Mouse (Mus musculus): ENCODE measurements around the gene Smyd3. TPM values are rescaled to one million over a fixed set of nuclear protein-coding genes. Genes with fewer than 3 reads are reported as not detected.

Smyd3 gene
- polyA plus RNA-seq, 1 experiment = 12.6 TPM

GRCm38 (mm10) chr1:179207846-179208595 lies 309.8 kb downstream of the Smyd3 start:
- no peak for TF ChIP-seq POLR2A (IDR thresholded peaks at IDR 0.05; ENCODE audit: borderline replicate concordance, extremely low read depth, insufficient read depth, insufficient read length, poor library complexity, severe bottlenecking)
- no peak for TF ChIP-seq CTCF (IDR thresholded peaks at IDR 0.05; ENCODE audit: borderline replicate concordance, extremely low read depth, insufficient read depth, insufficient read length)
- peak; percentile 44 for DNase-seq (ENCODE audit: low read depth)

GRCm38 (mm10) chr1:179207180-179207741 lies 310.6 kb downstream of the Smyd3 start:
- no peak for DNase-seq (ENCODE audit: low read depth)
- TF ChIP-seq POLR2A (IDR thresholded peaks at IDR 0.05; ENCODE audit: borderline replicate concordance, extremely low read depth, insufficient read depth, insufficient read length, poor library complexity, severe bottlenecking) (no peak), CTCF (IDR thresholded peaks at IDR 0.05; ENCODE audit: borderline replicate concordance, extremely low read depth, insufficient read depth, insufficient read length) (no peak)

GRCm38 (mm10) chr1:179198517-179199200 lies 319.2 kb downstream of the Smyd3 start:
- DNase-seq (ENCODE audit: low read depth) = no peak

GRCm38 (mm10) chr1:179197821-179198516 lies 319.9 kb downstream of the Smyd3 start:
- DNase-seq (ENCODE audit: low read depth) = no peak
- TF ChIP-seq POLR2A (IDR thresholded peaks at IDR 0.05; ENCODE audit: borderline replicate concordance, extremely low read depth, insufficient read depth, insufficient read length, poor library complexity, severe bottlenecking) = no peak

More at GRCm38 (mm10) chr1:179198517-179199200, 319.2 kb downstream of the Smyd3 start:
- no peak for TF ChIP-seq CTCF (IDR thresholded peaks at IDR 0.05; ENCODE audit: borderline replicate concordance, extremely low read depth, insufficient read depth, insufficient read length)
- TF ChIP-seq POLR2A (IDR thresholded peaks at IDR 0.05; ENCODE audit: borderline replicate concordance, extremely low read depth, insufficient read depth, insufficient read length, poor library complexity, severe bottlenecking) = no peak

- no peak for TF ChIP-seq POLR2A (IDR thresholded peaks at IDR 0.05; ENCODE audit: borderline replicate concordance, extremely low read depth, insufficient read depth, insufficient read length, poor library complexity, severe bottlenecking)
- no peak for TF ChIP-seq CTCF (IDR thresholded peaks at IDR 0.05; ENCODE audit: borderline replicate concordance, extremely low read depth, insufficient read depth, insufficient read length)
- no peak for DNase-seq (ENCODE audit: low read depth)
Observed at GRCm38 (mm10) chr1:179197156-179197555, 320.7 kb downstream of the Smyd3 start.

GRCm38 (mm10) chr1:179196422-179196821 lies 321.4 kb downstream of the Smyd3 start:
- DNase-seq (ENCODE audit: low read depth) = no peak
- TF ChIP-seq CTCF (IDR thresholded peaks at IDR 0.05; ENCODE audit: borderline replicate concordance, extremely low read depth, insufficient read depth, insufficient read length) (no peak; the same call in 1 of the 2 replicates), POLR2A (IDR thresholded peaks at IDR 0.05; ENCODE audit: borderline replicate concordance, extremely low read depth, insufficient read depth, insufficient read length, poor library complexity, severe bottlenecking) (no peak)

- DNase-seq (ENCODE audit: low read depth) = no peak
- TF ChIP-seq CTCF (IDR thresholded peaks at IDR 0.05; ENCODE audit: borderline replicate concordance, extremely low read depth, insufficient read depth, insufficient read length) = no peak
- TF ChIP-seq POLR2A (IDR thresholded peaks at IDR 0.05; ENCODE audit: borderline replicate concordance, extremely low read depth, insufficient read depth, insufficient read length, poor library complexity, severe bottlenecking) = no peak
Observed at GRCm38 (mm10) chr1:179192781-179193180, 325.1 kb downstream of the Smyd3 start.

- TF ChIP-seq POLR2A (IDR thresholded peaks at IDR 0.05; ENCODE audit: borderline replicate concordance, extremely low read depth, insufficient read depth, insufficient read length, poor library complexity, severe bottlenecking) (no peak), CTCF (IDR thresholded peaks at IDR 0.05; ENCODE audit: borderline replicate concordance, extremely low read depth, insufficient read depth, insufficient read length) (no peak)
- no peak for DNase-seq (ENCODE audit: low read depth)
Observed at GRCm38 (mm10) chr1:179190837-179191236, 327.0 kb downstream of the Smyd3 start.

- DNase-seq (ENCODE audit: low read depth) = no peak
- TF ChIP-seq POLR2A (IDR thresholded peaks at IDR 0.05; ENCODE audit: borderline replicate concordance, extremely low read depth, insufficient read depth, insufficient read length, poor library complexity, severe bottlenecking) (no peak), CTCF (IDR thresholded peaks at IDR 0.05; ENCODE audit: borderline replicate concordance, extremely low read depth, insufficient read depth, insufficient read length) (no peak)
Observed at GRCm38 (mm10) chr1:179187171-179187570, 330.7 kb downstream of the Smyd3 start.

GRCm38 (mm10) chr1:179184631-179185030 lies 333.2 kb downstream of the Smyd3 start:
- no peak for TF ChIP-seq POLR2A (IDR thresholded peaks at IDR 0.05; ENCODE audit: borderline replicate concordance, extremely low read depth, insufficient read depth, insufficient read length, poor library complexity, severe bottlenecking)
- TF ChIP-seq CTCF (IDR thresholded peaks at IDR 0.05; ENCODE audit: borderline replicate concordance, extremely low read depth, insufficient read depth, insufficient read length) = no peak
- DNase-seq (ENCODE audit: low read depth) = peak; percentile 54

- no peak for TF ChIP-seq POLR2A (IDR thresholded peaks at IDR 0.05; ENCODE audit: borderline replicate concordance, extremely low read depth, insufficient read depth, insufficient read length, poor library complexity, severe bottlenecking)
- no peak for TF ChIP-seq CTCF (IDR thresholded peaks at IDR 0.05; ENCODE audit: borderline replicate concordance, extremely low read depth, insufficient read depth, insufficient read length)
Observed at GRCm38 (mm10) chr1:179183499-179183898, 334.3 kb downstream of the Smyd3 start.

More at GRCm38 (mm10) chr1:179183499-179183898, 334.3 kb downstream of the Smyd3 start:
- DNase-seq (ENCODE audit: low read depth) = no peak
